Mouse (Mus musculus) forebrain, embryonic 14.5 days (tissue): ENCODE measurements at regions not wholly inside any gene's neighbourhood (a gene's known extent, or its start where the extent isn't known, plus 50 kb on each side); places are given as distances from the start of the nearest gene placed in this dataset.
A peak's percentile ranks its signal among the peaks of the same experiment; 100 is the strongest.

Experiments used
- ATAC-seq: fragments of 200-750 bp; cut with Nextera tagmentation; 2 replicates; pipeline ENCODE4 v1.8.0; 2017; ENCODE audit warnings: mild to moderate bottlenecking, moderate library complexity
- DNase-seq: peaks from one replicate; pipeline ENCODE4 v3.0.0-alpha.2; 2015; ENCODE audit warnings: low spot score
- H3K27ac ChIP-seq: fragments of 300-500 bp; sonication (generic); 2 replicates; pipeline ENCODE4 v1.5.1; 2014; ENCODE audit warnings: low read depth, mild to moderate bottlenecking, control low read depth, low read length, moderate library complexity
- H3K27me3 ChIP-seq: fragments of 300-500 bp; sonication (generic); replicated peaks from 2 replicates; pipeline ENCODE4 v1.6.1; 2014; ENCODE audit warnings: low read length, control low read depth, mixed read lengths; ENCODE audit not compliant: control insufficient read depth, insufficient read depth
- H3K36me3 ChIP-seq: fragments of 300-500 bp; sonication (generic); 2 replicates; pipeline ENCODE4 v1.6.1; 2014; ENCODE audit warnings: low read length, control low read depth; ENCODE audit not compliant: control insufficient read depth, insufficient read depth
- H3K4me1 ChIP-seq: fragments of 300-500 bp; sonication (generic); 2 replicates; pipeline ENCODE4 v1.6.1; 2014; ENCODE audit warnings: antibody characterized with exemption, low read length, control low read depth; ENCODE audit not compliant: control insufficient read depth, insufficient read depth
- H3K4me2 ChIP-seq: fragments of 300-500 bp; sonication (generic); 2 replicates; pipeline ENCODE4 v1.6.1; 2014; ENCODE audit warnings: mild to moderate bottlenecking, control low read depth, low read length
- H3K4me3 ChIP-seq: fragments of 300-500 bp; sonication (generic); 2 replicates; pipeline ENCODE4 v1.5.1; 2014; ENCODE audit warnings: low read depth, low read length, control low read depth
- H3K9ac ChIP-seq: fragments of 300-500 bp; sonication (generic); 2 replicates; pipeline ENCODE4 v1.6.1; 2014; ENCODE audit warnings: mild to moderate bottlenecking, low read length, control low read depth, moderate library complexity
- H3K9me3 ChIP-seq: fragments of 300-500 bp; sonication (generic); replicated peaks from 2 replicates; pipeline ENCODE4 v1.6.1; 2016; ENCODE audit warnings: low read length, control low read depth, mixed read lengths; ENCODE audit not compliant: control insufficient read depth
- WGBS: fragments of 180-500 bp; shearing (Covaris S2); extraction: QIAGEN DNeasy Blood & Tissue Kit; methylation state at CpG from one replicate; pipeline ENCODE4 v1.1.7; 2014; 5-methylcytosine and 5-hydroxymethylcytosine counted together

- no peaks in the 10 kb centered on the region for H3K27me3 ChIP-seq
- no peak overlapping the region for H3K27ac ChIP-seq
- ATAC-seq (peak; percentile 26; the same call in 1 of the 2 replicates), DNase-seq (peak; percentile 74)
- 74% methylated on average over 2 of the region's 2 CpGs for WGBS
- no peak overlapping the region for H3K9ac ChIP-seq
- H3K36me3 ChIP-seq, result no peaks in the 10 kb centered on the region
- H3K4me1 ChIP-seq, result no peaks in the 10 kb centered on the region
- no peak overlapping the region for H3K4me2 ChIP-seq
- no peaks in the 10 kb centered on the region for H3K9me3 ChIP-seq
- H3K4me3 ChIP-seq, result no peak overlapping the region
These were observed 166.6 kb downstream of the Cox7b2 start for GRCm38 (mm10) chr5:71381407-71381806.

- no peak overlapping the region for H3K4me3 ChIP-seq
- H3K9ac ChIP-seq, result no peak overlapping the region
- ATAC-seq, result peak; percentile 44; the same call in 1 of the 2 replicates
- H3K4me1 ChIP-seq, result no peaks in the 10 kb centered on the region
- peak; percentile 33 for DNase-seq
- H3K4me2 ChIP-seq, result no peak overlapping the region
- H3K36me3 ChIP-seq, result no peaks in the 10 kb centered on the region
- no peaks in the 10 kb centered on the region for H3K27me3 ChIP-seq
- WGBS, result 62% methylated on average over 3 of the region's 3 CpGs
- no peak overlapping the region for H3K27ac ChIP-seq
- no peaks in the 10 kb centered on the region for H3K9me3 ChIP-seq
These were observed 181.7 kb downstream of the Cox7b2 start for GRCm38 (mm10) chr5:71366196-71366858.

GRCm38 (mm10) chr5:71341512-71341911, 206.5 kb downstream of the Cox7b2 start:
- Histone ChIP-seq H3K27me3 (no peaks in the 10 kb centered on the region), H3K4me1 (no peaks in the 10 kb centered on the region), H3K4me3 (no peak overlapping the region), H3K27ac (no peak overlapping the region), H3K36me3 (no peaks in the 10 kb centered on the region), H3K9me3 (no peaks in the 10 kb centered on the region), H3K4me2 (no peak overlapping the region), H3K9ac (no peak overlapping the region)
- WGBS, result 85% methylated on average over 3 of the region's 3 CpGs
- DNase-seq (peak; percentile 37), ATAC-seq (no peak)

GRCm38 (mm10) chr5:71309414-71309813, 213.8 kb upstream of the Gabra2 start:
- Histone ChIP-seq H3K4me1 (no peaks in the 10 kb centered on the region), H3K36me3 (no peaks in the 10 kb centered on the region), H3K9me3 (no peaks in the 10 kb centered on the region), H3K4me3 (no peak overlapping the region), H3K27ac (no peak overlapping the region), H3K9ac (no peak overlapping the region), H3K27me3 (no peaks in the 10 kb centered on the region), H3K4me2 (no peak overlapping the region)
- ATAC-seq (no peak), DNase-seq (peak; percentile 5)
- 76% methylated on average over 6 of the region's 6 CpGs for WGBS

- Histone ChIP-seq H3K4me2 (no peak overlapping the region), H3K4me1 (no peaks in the 10 kb centered on the region), H3K27me3 (no peaks in the 10 kb centered on the region), H3K27ac (no peak overlapping the region), H3K9me3 (no peaks in the 10 kb centered on the region), H3K4me3 (no peak overlapping the region), H3K36me3 (no peaks in the 10 kb centered on the region), H3K9ac (no peak overlapping the region)
- DNase-seq, result peak; percentile 11
- 69% methylated on average over 7 of the region's 7 CpGs for WGBS
- ATAC-seq, result no peak
These were observed 166.7 kb upstream of the Gabra2 start for GRCm38 (mm10) chr5:71262202-71262883.

GRCm38 (mm10) chr5:71249273-71249672, 153.6 kb upstream of the Gabra2 start:
- Histone ChIP-seq H3K27me3 (no peaks in the 10 kb centered on the region), H3K9ac (no peak overlapping the region), H3K36me3 (no peaks in the 10 kb centered on the region), H3K27ac (peak overlapping the region; percentile 35), H3K4me1 (no peaks in the 10 kb centered on the region; the same call in 1 of the 2 replicates), H3K4me3 (no peak overlapping the region), H3K4me2 (no peak overlapping the region), H3K9me3 (no peaks in the 10 kb centered on the region)
- ATAC-seq (peak; percentile 90), DNase-seq (peak; percentile 68)
- 54% methylated on average over 2 of the region's 2 CpGs for WGBS

- Histone ChIP-seq H3K4me2 (no peak overlapping the region), H3K4me1 (no peaks in the 10 kb centered on the region; the same call in 1 of the 2 replicates), H3K9me3 (no peaks in the 10 kb centered on the region), H3K36me3 (no peaks in the 10 kb centered on the region), H3K4me3 (no peak overlapping the region), H3K9ac (no peak overlapping the region), H3K27ac (peak overlapping the region; percentile 77), H3K27me3 (no peaks in the 10 kb centered on the region)
- peak; percentile 96 for ATAC-seq
- DNase-seq, result peak; percentile 91
- WGBS, result 38% methylated on average over 6 of the region's 6 CpGs
These were observed 152.9 kb upstream of the Gabra2 start for GRCm38 (mm10) chr5:71248318-71249135.

- H3K27ac ChIP-seq, result no peak overlapping the region
- no peak overlapping the region for H3K4me2 ChIP-seq
- ATAC-seq (no peak), DNase-seq (no peak)
- H3K36me3 ChIP-seq, result no peaks in the 10 kb centered on the region
- no peaks in the 10 kb centered on the region for H3K9me3 ChIP-seq
- no peaks in the 10 kb centered on the region for H3K4me1 ChIP-seq
- H3K27me3 ChIP-seq, result no peaks in the 10 kb centered on the region
- WGBS, result 94% methylated on average over 4 of the region's 4 CpGs
- no peak overlapping the region for H3K9ac ChIP-seq
- no peak overlapping the region for H3K4me3 ChIP-seq
These were observed 132.0 kb upstream of the Gabra2 start for GRCm38 (mm10) chr5:71227615-71228014.
